Mouse (Mus musculus) hindlimb bud, embryonic 11.5 days (tissue): ENCODE data around the gene Vmn2r114.
"Not testable (repeated sequence)": the region's sequence is repeated elsewhere in the genome, so short reads cannot be mapped to it uniquely, and the experiment has no call there.

Experiments used
- DNase-seq: peaks from one replicate; pipeline ENCODE4 v3.0.0-alpha.2; 2012; ENCODE audit warnings: low read depth, low spot score; ENCODE audit errors: extremely low spot score

Vmn2r114 gene

GRCm38 (mm10) chr17:23312437-23312836 is at the start of gene Vmn2r114:
Vmn2r114 (minus strand) TSS chr17:23312537.
- DNase-seq = not testable (repeated sequence)

DNA sequence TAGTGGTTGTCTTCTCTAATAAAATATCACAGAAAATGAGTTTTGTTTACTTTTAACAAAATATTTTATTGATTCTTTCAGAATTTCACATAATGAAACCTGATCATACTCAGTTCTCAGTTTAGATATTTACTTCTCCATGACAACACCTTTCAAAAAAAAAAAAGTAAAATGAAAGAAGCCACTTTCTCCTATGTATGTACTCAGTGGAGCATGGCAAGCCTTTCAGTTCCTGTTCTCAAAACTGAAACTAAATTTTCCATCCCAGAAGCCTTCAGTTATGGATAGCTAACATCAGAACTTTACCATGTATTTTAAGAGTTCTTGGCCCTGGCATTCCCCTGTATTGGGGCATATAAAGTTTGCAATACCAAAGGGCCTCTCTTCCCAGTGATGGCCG is 39.3 kb upstream of the Vmn2r114 start:
- DNase-seq = no peak

GRCm38 (mm10) chr17:23343441-23343840 is 31.1 kb upstream of the Vmn2r114 start, which contains the start of gene Vmn2r115:
Vmn2r115 (plus strand) TSS chr17:23343741.
- not testable (repeated sequence) for DNase-seq

DNA sequence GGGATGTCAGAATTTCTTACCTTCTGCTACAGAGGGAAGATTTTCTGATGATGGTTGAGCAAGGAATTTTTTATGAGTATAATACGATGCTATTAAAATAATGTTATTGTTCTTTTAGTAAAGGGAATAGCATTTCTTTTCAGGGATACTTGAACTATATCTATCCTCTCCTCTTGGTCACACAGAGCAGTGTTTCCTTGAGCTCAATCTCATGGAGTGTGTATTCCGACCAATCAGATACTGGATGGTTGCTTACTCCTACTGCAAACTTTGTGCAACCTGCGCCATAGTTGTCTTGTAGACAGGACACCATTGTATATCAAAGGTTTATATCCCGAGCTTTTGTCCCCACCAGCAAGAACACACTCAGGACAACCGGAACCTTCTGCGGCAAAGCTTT is 18.3 kb upstream of the Vmn2r114 start:
- no peak for DNase-seq
